Mouse (Mus musculus): ENCODE measurements at regions not wholly inside any gene's neighbourhood (a gene's known extent, or its start where the extent isn't known, plus 50 kb on each side); places are given as distances from the start of the nearest gene placed in this dataset.

DNA sequence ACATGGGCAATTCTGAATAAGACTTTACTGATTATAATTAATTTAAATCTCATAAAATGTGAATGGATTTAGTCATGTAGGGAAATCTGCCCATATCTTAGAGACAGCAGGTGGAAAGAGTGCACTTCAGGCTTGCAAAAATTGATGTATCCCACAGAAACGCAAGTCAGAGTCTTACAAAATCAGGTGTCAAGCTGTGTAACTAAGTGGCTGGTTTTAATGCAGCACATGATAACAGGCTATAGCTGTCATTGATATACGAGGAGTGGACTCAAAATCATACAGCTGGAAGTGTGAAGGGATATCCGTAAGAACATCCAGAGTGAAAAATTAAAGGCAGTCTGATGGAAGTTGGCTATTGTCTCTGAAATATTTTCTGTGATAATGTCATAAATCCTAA is 408.6 kb downstream of the Casp12 start:
- no peak for TF ChIP-seq CTCF (IDR thresholded peaks at IDR 0.05; ENCODE audit: borderline replicate concordance, extremely low read depth, insufficient read depth, insufficient read length)
- TF ChIP-seq POLR2A (IDR thresholded peaks at IDR 0.05; ENCODE audit: borderline replicate concordance, extremely low read depth, insufficient read depth, insufficient read length, poor library complexity, severe bottlenecking), result no peak

Measured in brain, embryonic 14.5 days (tissue).